Mouse (Mus musculus) lung, adult 2 months (tissue): ENCODE measurements at regions not wholly inside any gene's neighbourhood (a gene's known extent, or its start where the extent isn't known, plus 50 kb on each side); places are given as distances from the start of the nearest gene placed in this dataset.

ENCODE experiments used
- DNase-seq: peaks from one replicate; pipeline ENCODE4 v3.0.0; 2022
- H3K4me1 ChIP-seq: fragments of 200-500 bp; 2 replicates; pipeline ENCODE4 v1.6.1; 2011; ENCODE audit warnings: low read length; ENCODE audit not compliant: control insufficient read depth, insufficient read depth
- H3K4me3 ChIP-seq: fragments of 200-500 bp; replicated peaks from 2 replicates; pipeline ENCODE3; 2011; ENCODE audit warnings: low read depth, mild to moderate bottlenecking, control low read depth, low read length; ENCODE audit errors: extremely low read depth
- CTCF ChIP-seq: fragments of 200-500 bp; IDR thresholded peaks from 2 replicates; pipeline ENCODE4 v1.5.1; 2011; ENCODE audit warnings: mild to moderate bottlenecking, low read length, control low read depth; ENCODE audit not compliant: insufficient read depth
- POLR2A ChIP-seq: fragments of 200-500 bp; IDR thresholded peaks from 2 replicates; pipeline ENCODE4 v1.6.1; 2011; ENCODE audit warnings: low read depth, mild to moderate bottlenecking, control low read depth, low read length, borderline replicate concordance; ENCODE audit errors: extremely low read depth
- WGBS: fragments of 180-500 bp; shearing (Covaris S2); methylation state at CpG from one replicate; pipeline ENCODE4 v1.1.7; 2018; 5-methylcytosine and 5-hydroxymethylcytosine counted together

DNA sequence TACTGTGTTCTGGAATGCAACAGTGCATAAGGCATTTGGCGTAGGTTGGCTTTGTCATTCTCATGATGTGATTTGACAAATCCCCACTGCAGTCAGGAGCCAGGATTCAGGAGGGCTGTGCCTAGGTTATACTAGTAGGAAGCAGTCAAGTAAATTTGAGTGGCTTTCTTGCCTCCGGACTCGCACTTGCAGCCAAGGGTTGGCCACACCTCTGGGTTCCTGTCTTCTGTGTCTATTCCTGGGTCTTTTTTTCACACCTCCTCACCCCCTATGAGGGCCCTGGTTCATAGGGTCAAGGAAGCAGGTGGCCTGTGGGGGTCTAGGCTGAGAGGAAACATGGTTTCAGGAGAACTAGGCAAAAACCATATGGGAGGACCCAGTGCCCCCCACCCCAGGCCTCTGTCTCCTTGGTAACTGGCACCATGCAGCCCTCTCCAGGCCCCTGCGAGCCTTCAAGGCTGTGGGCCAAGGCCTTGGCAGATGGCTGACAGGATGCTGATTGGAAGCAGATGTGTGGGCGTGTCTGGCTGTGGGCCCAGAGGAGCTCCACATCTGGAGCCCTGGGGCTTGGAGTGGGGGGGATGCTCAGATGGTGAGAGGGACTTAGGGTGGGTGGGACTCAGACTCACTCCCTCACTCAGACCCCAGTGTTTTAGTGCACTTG is 195.7 kb downstream of the Rgs3 start:
- WGBS = 41% methylated on average over 5 of the region's 5 CpGs
- H3K4me1 ChIP-seq = peaks cover 7% of the 10 kb centered on the region
- no peak for DNase-seq
- H3K4me3 ChIP-seq = no peak overlapping the region
- no peak for TF ChIP-seq POLR2A
- TF ChIP-seq CTCF = no peak

DNA sequence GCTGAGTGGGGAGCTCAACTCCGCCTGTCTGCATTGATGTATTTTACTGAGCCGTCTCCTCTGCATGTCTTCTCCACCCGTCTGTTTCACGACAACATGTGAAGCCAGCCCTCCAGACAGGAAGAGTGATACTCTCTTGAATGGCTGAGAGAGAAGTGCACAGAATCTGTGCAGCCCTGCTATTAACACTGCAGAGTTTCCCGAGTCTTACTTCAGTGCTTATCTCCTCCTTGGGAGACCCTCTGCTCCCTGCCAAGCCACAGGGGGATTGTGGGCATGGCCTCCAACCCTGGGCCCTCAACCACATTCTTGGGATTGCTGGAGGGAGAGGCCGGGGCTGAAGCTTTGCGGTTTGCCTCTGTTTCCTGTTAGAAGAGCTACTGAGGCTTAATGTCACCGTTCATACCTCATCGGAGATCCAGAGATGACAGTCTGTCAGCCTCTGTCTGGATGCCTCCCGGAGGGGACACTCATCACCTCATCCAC is 197.1 kb downstream of the Rgs3 start:
- 36% methylated on average over 10 of the region's 10 CpGs for WGBS
- no peak for DNase-seq
- TF ChIP-seq CTCF (no peak), POLR2A (no peak)
- Histone ChIP-seq H3K4me1 (peaks cover 13% of the 10 kb centered on the region), H3K4me3 (no peak overlapping the region)

GRCm38 (mm10) chr4:62760748-62761604 is 201.3 kb downstream of the Rgs3 start:
- no peak for DNase-seq
- Histone ChIP-seq H3K4me1 (peaks cover 7% of the 10 kb centered on the region; the same call in 1 of the 2 replicates), H3K4me3 (no peak overlapping the region)
- 33% methylated on average over 11 of the region's 11 CpGs for WGBS
- TF ChIP-seq CTCF = no peak
- TF ChIP-seq POLR2A = no peak

GRCm38 (mm10) chr4:62761672-62762071 is 202.0 kb downstream of the Rgs3 start:
- WGBS = 6% methylated on average over 1 of the region's 1 CpGs
- peak; percentile 77 for DNase-seq
- Histone ChIP-seq H3K4me1 (peaks cover 7% of the 10 kb centered on the region; the same call in 1 of the 2 replicates), H3K4me3 (no peak overlapping the region)
- TF ChIP-seq CTCF = peak; percentile 80
- TF ChIP-seq POLR2A = no peak

DNA sequence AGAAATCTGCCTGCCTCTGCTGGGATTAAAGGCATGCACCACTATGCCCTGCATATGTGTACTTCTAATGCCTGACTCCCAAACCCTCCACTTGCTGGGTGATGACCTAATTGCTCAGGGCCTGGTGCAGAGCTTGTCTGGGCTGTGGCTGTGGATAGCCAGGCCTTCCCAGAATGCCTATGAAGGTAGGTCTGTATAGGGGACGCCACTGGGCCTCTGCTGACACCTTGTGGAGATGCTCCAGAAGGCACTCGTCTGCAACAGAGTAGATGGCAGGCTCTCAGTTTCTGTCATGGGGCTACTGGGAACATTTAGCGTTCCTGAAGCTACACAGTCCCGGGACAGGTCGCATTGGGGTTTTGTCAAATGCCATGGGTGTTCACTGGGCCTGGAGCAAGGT is 201.4 kb upstream of the Zfp618 start:
- no peak for TF ChIP-seq POLR2A
- peak; percentile 95 for TF ChIP-seq CTCF
- Histone ChIP-seq H3K4me1 (peaks cover 7% of the 10 kb centered on the region; the same call in 1 of the 2 replicates), H3K4me3 (no peak overlapping the region)
- WGBS = 9% methylated on average over 5 of the region's 5 CpGs
- DNase-seq = peak; percentile 73

- H3K4me3 ChIP-seq = no peak overlapping the region
- no peak for DNase-seq
- 71% methylated on average over 10 of the region's 10 CpGs for WGBS
- TF ChIP-seq CTCF = no peak
- H3K4me1 ChIP-seq = no peaks in the 10 kb centered on the region
These were observed 195.7 kb upstream of the Zfp618 start for GRCm38 (mm10) chr4:62769469-62770234.

- no peak for TF ChIP-seq POLR2A
- TF ChIP-seq CTCF = no peak
- Histone ChIP-seq H3K4me1 (no peaks in the 10 kb centered on the region), H3K4me3 (no peak overlapping the region)
- WGBS = 72% methylated on average over 10 of the region's 10 CpGs
- no peak for DNase-seq
These were observed 190.3 kb upstream of the Zfp618 start for GRCm38 (mm10) chr4:62775005-62775609.

DNA sequence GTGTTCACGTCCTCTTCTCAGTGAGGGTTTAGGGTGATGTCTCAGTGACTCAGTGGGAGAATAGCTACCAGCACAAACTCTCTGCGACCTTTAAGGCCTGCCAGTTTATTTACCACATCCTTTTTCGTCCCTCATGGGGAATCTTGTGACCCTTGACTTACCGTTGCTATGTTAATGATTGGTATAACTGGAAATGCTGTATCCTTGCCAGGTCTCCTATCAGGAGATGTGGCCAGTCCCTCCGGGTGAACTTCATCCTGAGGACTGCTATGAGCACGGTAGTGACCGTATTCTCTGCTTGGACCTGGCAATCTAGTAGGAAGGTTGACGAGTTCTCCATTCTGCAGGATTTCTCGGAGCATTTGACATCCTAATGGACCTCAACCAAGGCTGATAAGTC is 188.5 kb upstream of the Zfp618 start:
- TF ChIP-seq POLR2A (no peak), CTCF (no peak)
- DNase-seq = no peak
- Histone ChIP-seq H3K4me3 (no peak overlapping the region), H3K4me1 (no peaks in the 10 kb centered on the region)
- 71% methylated on average over 9 of the region's 9 CpGs for WGBS

GRCm38 (mm10) chr4:62777436-62777835 is 187.9 kb upstream of the Zfp618 start:
- DNase-seq = no peak
- 61% methylated on average over 7 of the region's 7 CpGs for WGBS
- TF ChIP-seq CTCF (no peak), POLR2A (no peak)

More at GRCm38 (mm10) chr4:62777436-62777835, 187.9 kb upstream of the Zfp618 start:
- Histone ChIP-seq H3K4me1 (no peaks in the 10 kb centered on the region), H3K4me3 (no peak overlapping the region)
